Mouse (Mus musculus) C2C12 (cell line): ENCODE results near the gene Rac2. TPM values are rescaled to one million over a fixed set of nuclear protein-coding genes. Genes with fewer than 3 reads are reported as not detected.

Experiments
- H3K27me3 ChIP-seq: one replicate; pipeline ENCODE4 v1.6.1; 2011; ENCODE audit not compliant: control insufficient read depth, insufficient read depth, insufficient read length
- H3K36me3 ChIP-seq: one replicate; pipeline ENCODE4 v1.6.1; 2011; ENCODE audit not compliant: control insufficient read depth, insufficient read depth
- H3K4me3 ChIP-seq: one replicate; pipeline ENCODE4 v1.5.1; 2011; ENCODE audit warnings: mild to moderate bottlenecking, control low read depth; ENCODE audit not compliant: poor library complexity, insufficient read depth, severe bottlenecking
- H3K79me2 ChIP-seq: one replicate; pipeline ENCODE4 v1.6.1; 2011; ENCODE audit not compliant: control insufficient read depth, insufficient read depth
- H3K79me3 ChIP-seq: one replicate; pipeline ENCODE4 v1.6.1; 2011; ENCODE audit warnings: low read depth, control low read depth
- H3ac ChIP-seq: one replicate; pipeline ENCODE3; 2011; ENCODE audit warnings: low read depth; ENCODE audit not compliant: control insufficient read depth, insufficient read length
- CEBPB ChIP-seq: IDR thresholded peaks from one replicate; pipeline ENCODE4 v1.6.1; 2011; ENCODE audit warnings: low read depth, mild to moderate bottlenecking, control low read depth, moderate library complexity
- CTCF ChIP-seq: IDR thresholded peaks from one replicate; pipeline ENCODE4 v1.5.1; 2011; ENCODE audit not compliant: control insufficient read depth, insufficient read depth, insufficient read length
- FOSL1 ChIP-seq: IDR thresholded peaks from one replicate; pipeline ENCODE4 v1.8.0; 2011; ENCODE audit warnings: mild to moderate bottlenecking, low read length; ENCODE audit not compliant: poor library complexity, insufficient read depth, severe bottlenecking
- MAX ChIP-seq: IDR thresholded peaks from one replicate; pipeline ENCODE4 v1.6.1; 2011; ENCODE audit warnings: mild to moderate bottlenecking, control low read depth
- MYOD1 ChIP-seq: IDR thresholded peaks from one replicate; pipeline ENCODE4 v1.6.1; 2011; ENCODE audit warnings: low read depth; ENCODE audit not compliant: control insufficient read depth, insufficient read length
- MYOG ChIP-seq: IDR thresholded peaks from one replicate; pipeline ENCODE4 v1.6.1; 2011; ENCODE audit not compliant: control insufficient read depth, insufficient read length; ENCODE audit errors: extremely low read depth
- USF1 ChIP-seq: IDR thresholded peaks from one replicate; pipeline ENCODE4 v1.6.1; 2011; ENCODE audit warnings: low read depth, mild to moderate bottlenecking, control low read depth, moderate library complexity
- polyA plus RNA-seq: library from polyadenylated mRNA; unstranded; fragments of >200 nt; fragmentation: generic; extraction: Trizol; gene quantifications from one replicate; pipeline ENCODE4 v1.2.1, GENCODE M21; 2012; ENCODE audit warnings: missing spikeins

Rac2 gene
- polyA plus RNA-seq, 1 experiment, result not detected

- Histone ChIP-seq H3K36me3 (no peaks in the 10 kb centered on the region), H3K4me3 (no peak overlapping the region), H3K79me2 (no peaks in the 10 kb centered on the region), H3K79me3 (no peaks in the 10 kb centered on the region), H3ac (no peak overlapping the region), H3K27me3 (peaks cover 80% of the 10 kb centered on the region)
- TF ChIP-seq MAX (no peak), MYOD1 (no peak), FOSL1 (no peak), MYOG (no peak), CTCF (no peak), USF1 (no peak), CEBPB (no peak)
Observed at GRCm38 (mm10) chr15:78570170-78570569, 2.4 kb downstream of the Rac2 start.

- no peaks in the 10 kb centered on the region for H3K36me3 ChIP-seq
- no peaks in the 10 kb centered on the region for H3K79me2 ChIP-seq
- H3K4me3 ChIP-seq, result no peak overlapping the region
- no peaks in the 10 kb centered on the region for H3K79me3 ChIP-seq
- TF ChIP-seq FOSL1 (no peak), USF1 (no peak), MYOD1 (no peak), CEBPB (no peak), MYOG (no peak), MAX (no peak), CTCF (no peak)
- H3K27me3 ChIP-seq, result peaks cover 78% of the 10 kb centered on the region
- H3ac ChIP-seq, result no peak overlapping the region
Observed at GRCm38 (mm10) chr15:78567608-78568120, 4.9 kb downstream of the Rac2 start.

GRCm38 (mm10) chr15:78564764-78565435 is 7.7 kb downstream of the Rac2 start:
- Histone ChIP-seq H3ac (no peak overlapping the region), H3K27me3 (peaks cover 72% of the 10 kb centered on the region), H3K79me2 (no peaks in the 10 kb centered on the region), H3K36me3 (no peaks in the 10 kb centered on the region), H3K79me3 (no peaks in the 10 kb centered on the region), H3K4me3 (no peak overlapping the region)
- TF ChIP-seq FOSL1 (no peak), MYOD1 (no peak), CTCF (no peak), CEBPB (no peak), MAX (no peak), MYOG (no peak)

- H3ac ChIP-seq, result no peak overlapping the region
- peaks cover 73% of the 10 kb centered on the region for H3K27me3 ChIP-seq
- H3K4me3 ChIP-seq, result no peak overlapping the region
- no peaks in the 10 kb centered on the region for H3K79me2 ChIP-seq
- no peak for TF ChIP-seq MYOG
- no peak for TF ChIP-seq FOSL1
- TF ChIP-seq CTCF, result no peak
- no peak for TF ChIP-seq CEBPB
- no peak for TF ChIP-seq MAX
- no peak for TF ChIP-seq MYOD1
- no peak for TF ChIP-seq USF1
- no peaks in the 10 kb centered on the region for H3K36me3 ChIP-seq
- no peaks in the 10 kb centered on the region for H3K79me3 ChIP-seq
Observed at GRCm38 (mm10) chr15:78563937-78564336, 8.6 kb downstream of the Rac2 start.

GRCm38 (mm10) chr15:78563344-78563743 is 9.2 kb downstream of the Rac2 start:
- H3ac ChIP-seq, result no peak overlapping the region
- TF ChIP-seq USF1 (no peak), MYOG (no peak), MAX (no peak), FOSL1 (no peak), MYOD1 (no peak), CEBPB (no peak), CTCF (no peak)
- no peaks in the 10 kb centered on the region for H3K79me3 ChIP-seq
- no peaks in the 10 kb centered on the region for H3K79me2 ChIP-seq
- no peaks in the 10 kb centered on the region for H3K36me3 ChIP-seq
- peaks cover 72% of the 10 kb centered on the region for H3K27me3 ChIP-seq
- H3K4me3 ChIP-seq, result no peak overlapping the region
